2 mouse cellular contexts compared by ENCODE assay signal in the genomic region with DNA sequence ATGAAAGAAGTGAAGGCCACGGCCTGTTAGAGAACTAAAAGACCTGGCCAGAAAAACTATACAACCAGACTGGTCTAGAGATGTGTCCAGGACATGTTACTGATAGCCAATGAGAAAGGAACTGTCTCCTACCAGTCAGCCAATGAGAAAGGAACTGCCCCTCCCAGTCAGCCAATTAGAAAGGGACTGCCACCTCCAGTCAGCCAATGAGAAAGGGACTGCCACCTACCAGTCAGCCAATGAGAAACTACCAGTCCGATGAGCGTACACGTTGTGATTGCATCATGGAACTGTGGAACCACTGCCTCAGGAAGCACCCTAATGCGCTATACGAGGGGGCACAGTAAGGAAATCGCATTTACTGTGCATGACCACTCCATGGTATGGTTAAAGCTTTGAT.
TF ChIP-seq lines count a peak whose summit lies in the region.

No protein-coding gene starts in this region.

TF ChIP-seq in CH12.LX, 34 proteins besides CTCF, POLR2A, EP300 and RAD21:
- TF ChIP-seq MEF2A (IDR thresholded peaks at IDR 0.05; ENCODE audit: borderline replicate concordance, low read depth, low read length) = no peak
- no peak for TF ChIP-seq PAX5 (IDR thresholded peaks at IDR 0.05; ENCODE audit: low read length)
- no peak for TF ChIP-seq TCF12 (IDR thresholded peaks at IDR 0.05; ENCODE audit: low read depth, low read length)
- peak; percentile 64; the same call in 1 of the 2 replicates for TF ChIP-seq POLR2AphosphoS2 (IDR thresholded peaks at IDR 0.05; ENCODE audit: low read depth, low read length)

TF ChIP-seq in ES-E14, 5 proteins besides CTCF, POLR2A, EP300 and RAD21 (continued from another document):
- TF ChIP-seq ZNF384 (IDR thresholded peaks at IDR 0.05; ENCODE audit: low read depth, low read length) = no peak
